Mouse (Mus musculus) bone marrow macrophage, adult 2 months (primary cell): ENCODE data around the gene Smok3c. TPM values are rescaled to one million over a fixed set of nuclear protein-coding genes. Genes with fewer than 3 reads are reported as not detected.
"Not testable (repeated sequence)": the region's sequence is repeated elsewhere in the genome, so short reads cannot be mapped to it uniquely, and the experiment has no call there.

Source experiments
- H3K27ac ChIP-seq: 2 replicates; pipeline ENCODE4 v1.5.1; 2012; ENCODE audit warnings: low read depth, low read length; ENCODE audit not compliant: insufficient read depth
- H3K4me1 ChIP-seq: 2 replicates; pipeline ENCODE4 v1.6.1; 2012; ENCODE audit warnings: low read length; ENCODE audit not compliant: control insufficient read depth, insufficient read depth
- H3K4me3 ChIP-seq: 2 replicates; pipeline ENCODE4 v1.5.1; 2012; ENCODE audit warnings: mild to moderate bottlenecking, low read length, moderate library complexity; ENCODE audit not compliant: insufficient read depth
- CTCF ChIP-seq: IDR thresholded peaks from 2 replicates; pipeline ENCODE4 v1.5.1; 2012; ENCODE audit warnings: low read depth, mild to moderate bottlenecking, low read length, moderate library complexity
- POLR2A ChIP-seq: IDR thresholded peaks from 2 replicates; pipeline ENCODE4 v1.6.1; 2012; ENCODE audit warnings: mild to moderate bottlenecking, low read depth, low read length, borderline replicate concordance
- polyA plus RNA-seq: library from polyadenylated mRNA; stranded (reverse); fragments of >200 nt; gene quantifications from 2 replicates; pipeline ENCODE4 v1.2.4, GENCODE M21; 2012; ENCODE audit not compliant: missing spikeins, insufficient read depth, insufficient read length

Gene Smok3c
- polyA plus RNA-seq, 1 experiment, result not detected

DNA sequence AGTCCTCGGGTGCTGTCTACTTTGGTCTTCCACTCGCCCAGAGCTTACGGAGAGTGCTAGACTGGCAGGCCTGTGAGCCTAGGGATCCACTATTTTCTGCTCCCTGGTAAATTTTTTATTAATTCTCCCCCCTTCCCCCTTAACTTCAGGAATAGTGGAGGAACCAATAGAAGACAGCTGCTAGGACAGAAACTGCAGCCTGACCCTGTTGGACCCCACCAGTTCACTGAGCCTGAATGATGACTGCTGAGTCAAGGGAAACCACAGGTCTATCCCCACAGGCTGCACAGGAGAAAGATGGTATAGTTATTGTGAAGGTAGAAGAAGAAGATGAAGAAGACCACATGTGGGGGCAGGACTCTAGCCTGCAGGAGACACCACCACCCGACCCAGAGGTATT is 39.8 kb downstream of the Smok3c start:
- H3K4me3 ChIP-seq, result no peak overlapping the region
- no peak overlapping the region for H3K27ac ChIP-seq
- H3K4me1 ChIP-seq, result 0 out of 2 replicates have a peak, but pooled peaks cover 2% of the 10 kb centered on the region
- TF ChIP-seq POLR2A (no peak), CTCF (no peak)

GRCm38 (mm10) chr5:138094474-138094873 is 41.5 kb downstream of the Smok3c start:
- H3K27ac ChIP-seq, result no peak overlapping the region
- no peak for TF ChIP-seq POLR2A
- TF ChIP-seq CTCF, result no peak
- H3K4me1 ChIP-seq, result no peaks in the 10 kb centered on the region
- no peak overlapping the region for H3K4me3 ChIP-seq

DNA sequence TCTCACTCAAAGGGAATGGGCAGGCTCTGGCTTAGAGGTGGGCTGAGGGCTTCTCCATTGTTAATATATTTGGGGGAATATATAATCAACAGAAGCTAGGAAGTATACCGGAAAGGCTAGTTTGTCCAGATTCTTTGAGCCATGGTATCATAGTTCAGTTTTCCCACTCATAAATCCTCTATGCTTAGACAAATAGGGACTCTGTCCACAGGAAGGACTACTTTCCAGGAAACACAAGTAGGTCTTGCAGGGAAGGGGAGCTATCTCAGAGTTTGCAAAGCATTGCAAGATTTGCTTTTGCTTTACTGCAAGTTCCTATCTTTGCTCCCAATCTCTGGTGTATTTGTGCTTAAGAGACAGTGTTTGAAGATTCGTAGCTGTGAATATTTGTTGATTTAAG is 52.0 kb downstream of the Smok3c start:
- no peaks in the 10 kb centered on the region for H3K4me1 ChIP-seq
- no peak overlapping the region for H3K4me3 ChIP-seq
- no peak for TF ChIP-seq POLR2A
- no peak for TF ChIP-seq CTCF
- H3K27ac ChIP-seq, result no peak overlapping the region

DNA sequence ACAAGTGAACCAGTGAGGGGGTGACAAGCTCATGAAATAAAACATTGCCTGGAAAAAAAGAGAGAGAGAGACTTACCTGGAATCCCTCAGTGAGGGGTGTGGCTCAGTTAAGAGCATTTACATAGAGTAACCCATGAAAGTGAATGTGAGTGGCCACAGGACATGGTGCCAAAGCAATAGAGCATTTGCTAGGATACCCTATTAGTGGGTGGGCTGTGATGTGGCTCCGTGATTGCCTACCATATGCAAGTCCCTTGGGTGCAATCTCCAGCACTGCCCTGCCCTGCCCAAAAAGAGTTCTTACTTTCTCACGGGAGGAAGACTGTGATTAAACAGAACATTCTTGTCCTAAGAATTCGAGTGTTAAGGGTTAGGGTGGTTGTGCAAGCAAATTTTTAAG is 54.1 kb downstream of the Smok3c start:
- H3K27ac ChIP-seq, result no peak overlapping the region
- TF ChIP-seq POLR2A (no peak), CTCF (no peak)

GRCm38 (mm10) chr5:138109847-138110396 is 56.9 kb downstream of the Smok3c start:
- H3K4me1 ChIP-seq, H3K4me3 ChIP-seq, H3K27ac ChIP-seq: not testable (repeated sequence)
- TF ChIP-seq CTCF, result 0 out of 2 replicates have a peak, but pooled peaks have one; percentile 15

More for the DNA sequence above, 54.1 kb downstream of the Smok3c start:
- Histone ChIP-seq H3K4me3 (no peak overlapping the region), H3K4me1 (no peaks in the 10 kb centered on the region)

Other genes with a start within 250 kb of the Smok3c start
- 15.5 and 16.8 TPM in 2 replicates for gene Pilra, start 216.9 kb upstream of the Smok3c start, polyA plus RNA-seq
- gene Pilrb1, start 195.1 kb upstream of the Smok3c start, polyA plus RNA-seq, result 15.2 and 19.7 TPM in 2 replicates
- 37.4 and 42.3 TPM in 2 replicates for gene Pilrb2, start 181.4 kb upstream of the Smok3c start, polyA plus RNA-seq
- not detected in 2 replicates for gene Cyp3a13, start 131.6 kb upstream of the Smok3c start, polyA plus RNA-seq
- not detected in 2 replicates for gene Gjc3, start 90.1 kb upstream of the Smok3c start, polyA plus RNA-seq
- gene Azgp1, start 71.7 kb upstream of the Smok3c start, polyA plus RNA-seq, result not detected in 2 replicates
- not detected in 2 replicates for gene Smok3a, start 31.9 kb upstream of the Smok3c start, polyA plus RNA-seq
- not detected in 2 replicates for gene Smok3b, start 31.8 kb upstream of the Smok3c start, polyA plus RNA-seq
- 10.5 and 12.0 TPM in 2 replicates for gene Zkscan1, start 31.9 kb downstream of the Smok3c start, polyA plus RNA-seq
- 14.0 and 15.0 TPM in 2 replicates for gene Zscan21, start 63.7 kb downstream of the Smok3c start, polyA plus RNA-seq
- 5.8 and 6.8 TPM in 2 replicates for gene Zfp113, start 102.5 kb downstream of the Smok3c start, polyA plus RNA-seq
- gene Cops6, start 107.9 kb downstream of the Smok3c start, polyA plus RNA-seq, result 77.7 and 82.3 TPM in 2 replicates
- gene Ap4m1, start 118.8 kb downstream of the Smok3c start, polyA plus RNA-seq, result 34.1 and 40.5 TPM in 2 replicates
- 34.6 and 46.6 TPM in 2 replicates for gene Mcm7, start 119.2 kb downstream of the Smok3c start, polyA plus RNA-seq
- 26.5 and 33.3 TPM in 2 replicates for gene Taf6, start 134.3 kb downstream of the Smok3c start, polyA plus RNA-seq
- 28.2 and 37.3 TPM in 2 replicates for gene Cnpy4, start 134.3 kb downstream of the Smok3c start, polyA plus RNA-seq
- gene Mblac1, start 141.1 kb downstream of the Smok3c start, polyA plus RNA-seq, result 5.4 and 5.8 TPM in 2 replicates
- gene Nxpe5, start 172.7 kb downstream of the Smok3c start, polyA plus RNA-seq, result 40.8 and 43.3 TPM in 2 replicates
- 96.8 and 106 TPM in 2 replicates for gene Lamtor4, start 202.3 kb downstream of the Smok3c start, polyA plus RNA-seq
- gene BC037034, start 210.8 kb downstream of the Smok3c start, polyA plus RNA-seq, result 83.8 and 85.1 TPM in 2 replicates
- not detected in 2 replicates for gene Gal3st4, start 219.6 kb downstream of the Smok3c start, polyA plus RNA-seq
- not detected in 2 replicates for gene Gm43720, start 226.8 kb downstream of the Smok3c start, polyA plus RNA-seq
- gene Gpc2, start 226.8 kb downstream of the Smok3c start, polyA plus RNA-seq, result 2.9 and 3.3 TPM in 2 replicates
- gene Stag3, start 227.0 kb downstream of the Smok3c start, polyA plus RNA-seq, result 3.0 and 4.0 TPM in 2 replicates